Mouse (Mus musculus): ENCODE measurements around the gene Kctd8.

The Kctd8 gene

DNA sequence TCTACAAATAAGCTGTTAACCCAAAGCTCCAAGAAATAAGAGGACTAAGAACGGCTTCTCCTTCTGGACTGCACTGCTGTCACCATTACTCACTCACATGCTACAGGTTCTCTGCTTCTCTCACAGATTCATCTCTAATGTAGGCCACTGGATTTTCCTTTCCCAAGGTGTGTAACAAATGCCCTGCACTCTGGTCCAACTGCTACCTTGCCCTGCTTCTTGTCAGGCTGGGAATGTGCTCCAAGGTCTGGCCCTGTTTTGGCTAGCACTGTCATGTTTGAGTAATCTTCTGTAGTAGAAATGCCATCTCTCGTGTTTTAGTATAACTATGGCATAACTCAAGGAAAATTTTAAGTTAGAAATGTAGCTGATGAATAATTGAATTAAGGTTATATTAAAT, 195.7 kb downstream of the Kctd8 start:
- DNase-seq = peak; percentile 26

DNA sequence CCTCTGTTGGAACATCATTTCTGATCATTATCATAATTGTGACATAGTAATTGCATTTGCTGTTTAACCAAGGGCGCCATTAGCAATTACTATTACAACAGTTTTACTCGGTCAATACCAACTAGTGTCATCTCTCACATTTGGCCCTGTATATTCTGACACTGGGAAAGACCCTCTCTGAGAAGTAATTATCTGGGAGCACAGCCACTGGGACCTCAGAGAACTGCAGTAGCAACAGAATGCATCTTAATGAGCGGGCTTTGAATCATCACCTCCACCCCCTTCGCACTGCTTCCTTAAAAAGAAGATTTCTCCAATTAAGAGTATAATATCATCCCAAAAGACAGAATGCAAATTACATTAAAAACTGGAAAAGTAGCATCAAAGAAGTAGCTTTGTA, 200.4 kb downstream of the Kctd8 start:
- DNase-seq = no peak

GRCm38 (mm10) chr5:69108718-69109117, 232.8 kb downstream of the Kctd8 start:
- no peak for DNase-seq

GRCm38 (mm10) chr5:69088912-69089311, 252.6 kb downstream of the Kctd8 start:
- DNase-seq = no peak
